8 mouse cellular contexts compared by ENCODE assay signal in genomic region chr4:101646857-101647195, GRCm38 (mm10). TPM values are rescaled to one million over a fixed set of nuclear protein-coding genes. Genes with fewer than 3 reads are reported as not detected.
DNase-seq lines count a peak whose midpoint lies in the region; ATAC-seq and TF ChIP-seq lines count a peak whose summit lies in the region.

No protein-coding gene starts in this region.

- H3K36me3 ChIP-seq in thymus, adult 2 months (ENCODE audit: control insufficient read depth, insufficient read depth, low read length), result no peaks in the 10 kb centered on the region; the same call in 1 of the 2 replicates
- no peaks in the 10 kb centered on the region for H3K36me3 ChIP-seq in liver, embryonic 14.5 days (replicated peaks; ENCODE audit: control insufficient read depth, insufficient read depth, low read depth)

- TF ChIP-seq POLR2A in thymus, adult 2 months (IDR thresholded peaks at IDR 0.05; ENCODE audit: control insufficient read depth, extremely low read depth, insufficient read depth, low read length, poor library complexity), result no peak

- TF ChIP-seq EP300 in liver, embryonic 14.5 days (IDR thresholded peaks at IDR 0.05; ENCODE audit: low read depth), result no peak

- no peak for TF ChIP-seq CTCF in gastrocnemius, adult 2 months (IDR thresholded peaks at IDR 0.05)
- TF ChIP-seq CTCF in thymus, adult 2 months (IDR thresholded peaks at IDR 0.05; ENCODE audit: borderline replicate concordance, control insufficient read depth, extremely low read depth, insufficient read depth, low read length, poor library complexity), result no peak
- no peak for TF ChIP-seq CTCF in liver, embryonic 14.5 days (IDR thresholded peaks at IDR 0.05; ENCODE audit: low read depth)

- DNase-seq in gastrocnemius, adult 2 months, result no peak
- DNase-seq in gastrocnemius, postnatal 4 days (ENCODE audit: low spot score in 2 of 2), result no peak
- no peak for DNase-seq in thymus, adult 2 months
- no peak for DNase-seq in thymus, postnatal 4 days
- DNase-seq in liver, embryonic 14.5 days (ENCODE audit: low read depth in 3 of 3, low spot score in 3 of 3), result no peak
- no peak for DNase-seq in ovary, adult 18-20 months (ENCODE audit: low spot score)
- DNase-seq in layer of hippocampus, adult 18-20 months (ENCODE audit: low spot score in 2 of 2), result no peak
- DNase-seq in thymus, postnatal 36 days, result no peak

- no peaks in the 10 kb centered on the region for H3K27me3 ChIP-seq in thymus, adult 2 months (ENCODE audit: control insufficient read depth, insufficient read depth, low read length)
- no peaks in the 10 kb centered on the region for H3K27me3 ChIP-seq in liver, embryonic 14.5 days (ENCODE audit: control insufficient read depth, insufficient read depth, low read length)

- intact Hi-C loops in gastrocnemius, adult 2 months (cut with DNase I), result loop anchor here (5.0 to 10.0 kb wide), 2 partner anchors 175 to 262 kb away; no protein-coding TSS in a partner anchor

- peak overlapping the region; percentile 98 for H3K4me3 ChIP-seq in gastrocnemius, adult 2 months
- peak overlapping the region; percentile 93 for H3K4me3 ChIP-seq in thymus, adult 2 months (ENCODE audit: control insufficient read depth, insufficient read depth, low read length)
- H3K4me3 ChIP-seq in liver, embryonic 14.5 days (ENCODE audit: insufficient read depth in 1 of 2, low read depth in 2 of 2, low read length in 2 of 2), result peak overlapping the region; percentile 70 to 82

- H3K4me1 ChIP-seq in thymus, adult 2 months (replicated peaks; ENCODE audit: control insufficient read depth, insufficient read depth, low read length), result peaks cover 3% of the 10 kb centered on the region
- H3K4me1 ChIP-seq in liver, embryonic 14.5 days (replicated peaks; ENCODE audit: control insufficient read depth in 2 of 2, insufficient read depth in 2 of 2, low read length in 1 of 2), result peaks cover 30 to 33% of the 10 kb centered on the region in 2 experiments

- WGBS in thymus, adult 2 months, result 6% methylated on average over 8 of the region's 8 CpGs
- under 1% methylated on average over 8 of the region's 8 CpGs for WGBS in liver, embryonic 14.5 days (ENCODE audit: insufficient replicate concordance)

- H3K9me3 ChIP-seq in liver, embryonic 14.5 days (ENCODE audit: control insufficient read depth, low read length), result no peaks in the 10 kb centered on the region

- peak overlapping the region; percentile 99 for H3K27ac ChIP-seq in gastrocnemius, adult 2 months
- H3K27ac ChIP-seq in thymus, adult 2 months (ENCODE audit: control insufficient read depth, insufficient read depth, low read length), result peak overlapping the region; percentile 3; the same call in 1 of the 2 replicates
- H3K27ac ChIP-seq in liver, embryonic 14.5 days, result no peak overlapping the region; the same call in 1 of the 2 replicates

- H3K4me2 ChIP-seq in liver, embryonic 14.5 days (ENCODE audit: low read depth), result peak overlapping the region; percentile 90

- no peak for ATAC-seq in liver, embryonic 14.5 days (ENCODE audit: insufficient read depth)

- H3K9ac ChIP-seq in liver, embryonic 14.5 days (replicated peaks), result peak overlapping the region; percentile 69

RNA-seq across cellular contexts. Expression of gene Leprot, which starts 0.7 kb away (rescaled TPM):
- 10 to 100 TPM in 1 of 2 experiments, 1 to 10 TPM in 1; 7.4 to 12.0 TPM for total RNA-seq in gastrocnemius, adult 2 months (2021)
- 10 to 100 TPM; 42.6 to 44.9 TPM for total RNA-seq in gastrocnemius, postnatal 4 days (2021)
- 35.5 and 43.1 TPM in 2 replicates for polyA plus RNA-seq in thymus, adult 2 months (2012; rRNA removed)
- 35.5 and 43.7 TPM in 2 replicates for polyA plus RNA-seq in liver, embryonic 14.5 days (2012; rRNA removed)
- 51.1 and 55.6 TPM in 2 replicates for polyA plus RNA-seq in liver, embryonic 14.5 days (2014; fragmentation: Nextera tagmentation; extraction: Ambion mirVana)
- total RNA-seq in layer of hippocampus, adult 18-20 months (2021), result 10 to 100 TPM; 27.1 to 29.5 TPM
